Mouse (Mus musculus) urinary bladder, postnatal 25 days (tissue): Measurements from ENCODE around the gene Procr.
A peak's percentile ranks its signal among the peaks of the same experiment; 100 is the strongest.
"Not testable (repeated sequence)": the region's sequence is repeated elsewhere in the genome, so short reads cannot be mapped to it uniquely, and the experiment has no call there.

Experiments
- DNase-seq: peaks from one replicate; pipeline ENCODE4 v3.0.0; 2022; ENCODE audit warnings: low spot score

Procr gene

DNA sequence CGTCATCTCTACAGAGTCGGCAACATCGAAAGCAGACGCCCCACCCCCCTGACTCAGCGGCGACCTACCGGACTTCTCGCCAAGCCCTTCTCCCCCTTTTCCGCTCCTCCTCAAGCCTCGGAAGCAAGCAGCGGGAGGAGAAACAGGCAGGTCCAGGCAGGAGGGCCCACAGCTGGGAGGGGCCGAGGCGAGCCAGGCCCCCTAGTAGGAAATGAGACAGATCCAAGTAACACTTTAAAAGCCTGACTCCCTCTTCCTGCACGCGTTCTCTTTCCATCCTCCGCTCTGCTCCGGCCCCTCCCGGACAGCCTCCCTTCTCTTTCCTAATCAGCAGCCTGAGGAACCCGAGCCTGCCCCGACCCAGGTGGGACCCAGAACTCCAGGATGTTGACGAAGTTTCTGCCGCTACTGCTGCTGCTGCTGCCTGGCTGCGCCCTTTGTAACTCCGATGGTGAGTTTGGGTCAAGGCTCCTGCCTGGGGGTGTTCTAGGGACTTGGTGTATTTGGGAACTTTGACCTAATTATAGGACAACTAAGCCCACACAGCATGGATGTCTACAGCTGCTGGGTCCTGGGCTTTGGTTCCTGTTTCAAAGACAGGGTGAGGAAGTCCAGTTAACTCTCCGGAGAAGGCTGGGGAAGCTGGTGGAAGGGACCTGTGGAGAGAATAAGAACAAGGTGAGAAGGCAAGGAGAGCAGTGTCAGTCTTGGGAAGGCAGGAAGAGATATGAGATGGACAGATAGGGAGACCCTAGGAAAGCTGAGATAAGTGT is at the start of gene Procr:
TSS of gene Procr (plus strand) at position 104 of the 773 bp plus-strand sequence.
- DNase-seq = peak; percentile 27

DNA sequence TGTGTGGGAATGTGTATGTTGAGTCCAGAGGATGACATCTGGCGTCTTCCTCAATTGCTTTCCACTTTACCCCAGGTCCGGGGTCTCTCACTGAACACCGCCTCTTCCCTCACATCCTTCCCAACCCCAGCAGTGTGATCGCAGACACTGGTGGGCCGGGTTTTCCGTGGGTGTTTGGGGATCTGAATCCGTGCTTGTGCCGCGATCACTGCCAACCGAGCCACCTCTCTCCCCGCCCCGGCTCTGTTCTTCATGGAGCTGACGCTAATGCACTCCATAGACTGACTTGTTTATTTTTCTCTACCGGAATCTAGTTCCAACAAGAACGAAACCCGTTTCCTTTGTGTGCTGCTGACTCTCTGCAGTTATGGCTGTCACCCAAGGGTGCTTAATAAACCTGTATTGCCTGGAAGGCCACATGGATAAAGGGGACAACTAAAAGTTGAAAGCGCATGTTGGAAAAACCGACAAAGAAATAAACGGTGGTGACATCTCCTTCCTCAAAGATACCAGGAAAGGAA is 49.5 kb upstream of the Procr start:
- no peak for DNase-seq

DNA sequence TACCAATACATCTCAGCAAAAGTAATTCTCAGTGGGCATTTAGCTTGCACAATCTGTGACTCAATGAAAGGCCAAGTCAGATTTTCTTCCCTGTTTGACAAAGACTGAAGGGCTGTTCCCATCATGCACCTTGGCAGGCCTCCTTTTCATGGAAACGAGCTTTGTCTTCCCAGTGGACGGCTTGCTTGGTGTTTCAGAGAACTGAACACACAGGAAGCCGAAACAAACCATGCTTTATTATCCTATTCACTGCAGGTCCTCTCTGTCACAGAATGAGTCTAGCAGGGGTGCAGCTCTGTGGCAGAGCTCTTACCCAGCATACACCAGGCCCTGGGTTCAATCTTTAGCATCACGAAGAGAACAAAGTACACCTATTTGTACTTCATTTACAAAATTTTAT is 47.3 kb upstream of the Procr start:
- DNase-seq = no peak

DNA sequence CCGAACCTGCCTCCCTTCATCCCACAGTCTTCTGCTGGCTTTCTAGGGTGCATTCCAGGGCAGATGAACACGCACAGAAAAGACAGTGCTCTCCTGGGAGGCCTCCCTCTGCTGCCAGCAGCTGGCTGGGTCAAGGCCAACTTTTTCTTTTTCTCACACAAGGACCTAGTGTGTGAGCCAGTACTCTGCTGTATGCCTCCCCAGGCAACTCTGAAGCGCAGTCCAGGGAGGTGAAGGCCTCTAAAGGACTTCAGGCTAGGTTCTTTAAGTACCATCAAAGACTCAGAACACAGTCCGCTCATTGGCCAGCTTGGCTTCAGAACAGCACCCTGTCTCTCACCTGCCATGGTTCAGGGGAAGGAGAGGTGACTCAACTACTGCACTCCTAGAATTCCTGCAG is 43.7 kb upstream of the Procr start:
- no peak for DNase-seq

DNA sequence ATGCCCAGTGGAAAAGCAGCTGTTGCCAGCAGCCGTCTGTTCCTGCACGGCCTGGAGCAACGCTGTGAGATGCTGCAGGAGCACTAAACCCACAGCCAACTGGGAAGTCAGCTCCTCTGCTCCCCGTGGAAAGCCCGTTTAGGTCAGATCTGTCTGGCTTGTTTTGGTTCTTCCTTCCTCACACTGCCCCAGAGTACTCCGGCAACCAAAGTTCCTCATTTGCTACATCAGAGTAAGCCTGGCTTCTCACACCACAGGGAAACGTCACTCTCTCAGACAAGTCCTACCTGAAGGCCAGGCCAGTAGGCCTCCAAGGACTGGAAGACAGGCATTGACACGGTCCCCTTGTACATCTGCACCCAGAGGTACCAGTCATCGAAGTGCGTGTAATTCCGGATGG is 40.4 kb upstream of the Procr start:
- DNase-seq = no peak

DNA sequence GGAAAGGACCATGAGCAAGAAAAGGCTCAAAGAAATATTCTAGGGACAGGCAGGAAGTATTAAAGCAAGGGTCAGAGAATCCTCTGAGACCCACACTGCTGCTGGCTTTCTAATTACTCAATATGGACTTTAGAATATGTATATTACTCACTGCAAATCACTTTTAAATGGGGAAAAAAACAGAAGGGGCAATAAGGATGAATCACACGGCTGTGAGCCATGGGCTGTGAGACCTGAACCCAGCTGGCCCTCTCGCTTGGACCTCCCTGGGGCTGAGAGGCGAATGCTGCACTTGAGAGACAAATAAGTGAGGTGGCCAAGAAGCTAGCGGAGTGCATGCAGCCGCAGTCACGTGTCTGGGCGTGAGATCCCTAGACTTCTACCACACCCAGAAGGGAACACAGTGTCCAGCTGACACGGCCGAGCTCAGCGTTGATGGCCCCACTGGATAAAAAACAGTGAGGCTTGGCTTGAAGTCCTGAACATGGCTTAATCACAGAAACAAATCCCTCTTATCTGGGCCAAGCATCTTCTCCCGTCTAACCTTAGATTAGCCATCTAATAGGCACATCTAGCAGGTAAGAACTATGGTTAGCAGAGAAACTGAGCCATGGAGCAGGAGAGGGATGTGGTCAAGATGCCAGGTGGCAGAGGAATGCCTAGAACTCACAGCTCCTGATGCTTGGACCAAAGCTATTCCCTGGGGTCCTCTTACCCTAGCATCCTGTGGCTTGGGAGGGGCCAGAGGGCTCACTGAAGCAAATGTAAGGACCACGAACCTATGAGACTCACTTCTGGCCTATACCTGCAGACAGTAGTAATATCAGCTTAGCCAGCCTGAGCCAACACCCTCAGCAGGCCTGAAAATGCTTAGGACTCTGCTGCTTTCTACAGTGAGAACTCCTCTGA is 33.6 kb upstream of the Procr start:
- no peak for DNase-seq

DNA sequence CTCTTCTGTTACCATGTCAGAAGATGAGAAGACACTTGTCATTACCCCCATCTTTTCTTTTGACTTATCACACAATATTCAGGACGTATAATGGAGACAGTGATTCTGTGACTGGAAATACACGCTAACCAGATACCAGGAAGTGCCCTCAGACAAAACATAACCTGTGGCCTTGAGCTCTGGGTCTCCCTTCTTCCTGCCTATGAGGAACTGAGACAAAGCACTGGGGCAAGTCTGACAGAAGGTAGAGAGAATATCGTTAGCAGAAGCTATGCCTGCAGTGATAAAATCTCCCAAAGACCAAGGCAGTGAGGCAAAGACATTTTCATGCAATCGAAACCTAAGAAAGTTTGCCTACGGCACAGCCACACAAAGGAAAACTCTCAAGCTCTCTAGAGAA is 30.3 kb upstream of the Procr start:
- DNase-seq = no peak

DNA sequence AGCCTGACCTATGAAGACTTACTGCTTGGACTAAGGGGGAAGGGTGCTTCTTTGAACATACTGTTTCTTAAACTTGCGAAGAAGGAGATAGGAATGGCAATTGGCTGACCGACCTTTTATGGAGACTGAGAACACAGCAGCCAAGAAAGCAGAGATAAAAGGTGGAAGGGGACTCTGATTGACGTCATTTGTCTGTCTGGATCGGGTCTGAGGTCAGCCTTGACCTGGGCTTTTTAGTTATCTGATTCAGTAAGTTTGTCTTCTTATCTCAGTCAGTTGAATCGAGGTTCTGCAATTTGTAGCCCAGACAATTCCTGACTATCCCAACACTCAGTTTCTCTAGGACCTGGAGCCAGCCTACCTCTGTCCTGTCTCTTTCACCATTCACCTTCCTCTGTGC is 26.9 kb upstream of the Procr start:
- DNase-seq = no peak

DNA sequence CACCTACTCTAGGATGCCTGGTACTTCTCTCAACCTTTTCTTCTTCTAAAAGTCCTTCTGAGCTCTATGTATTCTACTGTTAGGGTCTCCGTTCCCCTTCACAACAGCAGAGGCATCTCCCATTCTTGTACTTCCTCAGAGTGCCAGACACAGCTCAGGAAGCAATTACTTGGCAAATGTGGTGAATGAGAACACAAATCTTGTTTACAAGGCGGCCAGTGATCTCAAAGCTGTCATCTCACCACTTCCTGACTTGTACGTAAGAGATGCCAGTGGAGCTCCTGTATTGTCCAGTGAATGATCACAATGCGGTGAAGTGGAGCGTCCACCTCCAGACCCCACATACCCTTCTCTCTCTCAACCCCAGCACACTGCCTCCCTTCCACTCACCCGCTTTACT is 26.4 kb upstream of the Procr start:
- no peak for DNase-seq

DNA sequence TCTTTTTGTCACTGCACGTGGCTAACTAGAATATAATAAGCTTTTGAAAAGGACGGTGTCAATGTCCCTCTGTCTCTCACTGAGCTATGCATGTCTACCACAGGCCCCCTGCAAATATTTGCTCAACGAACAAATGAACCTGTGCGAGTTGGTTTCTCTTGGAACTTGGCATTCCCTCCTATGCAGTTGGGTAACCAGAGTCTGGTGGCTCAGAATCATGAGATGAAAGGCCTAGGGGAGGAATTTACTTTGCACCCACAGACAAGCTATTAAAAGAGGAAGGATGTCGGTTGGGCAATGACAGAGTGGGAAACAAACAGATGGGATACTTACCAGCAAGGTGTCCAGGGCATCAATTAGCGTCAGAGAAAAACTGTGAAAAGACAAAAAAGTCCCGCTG is 24.6 kb upstream of the Procr start:
- DNase-seq = no peak

DNA sequence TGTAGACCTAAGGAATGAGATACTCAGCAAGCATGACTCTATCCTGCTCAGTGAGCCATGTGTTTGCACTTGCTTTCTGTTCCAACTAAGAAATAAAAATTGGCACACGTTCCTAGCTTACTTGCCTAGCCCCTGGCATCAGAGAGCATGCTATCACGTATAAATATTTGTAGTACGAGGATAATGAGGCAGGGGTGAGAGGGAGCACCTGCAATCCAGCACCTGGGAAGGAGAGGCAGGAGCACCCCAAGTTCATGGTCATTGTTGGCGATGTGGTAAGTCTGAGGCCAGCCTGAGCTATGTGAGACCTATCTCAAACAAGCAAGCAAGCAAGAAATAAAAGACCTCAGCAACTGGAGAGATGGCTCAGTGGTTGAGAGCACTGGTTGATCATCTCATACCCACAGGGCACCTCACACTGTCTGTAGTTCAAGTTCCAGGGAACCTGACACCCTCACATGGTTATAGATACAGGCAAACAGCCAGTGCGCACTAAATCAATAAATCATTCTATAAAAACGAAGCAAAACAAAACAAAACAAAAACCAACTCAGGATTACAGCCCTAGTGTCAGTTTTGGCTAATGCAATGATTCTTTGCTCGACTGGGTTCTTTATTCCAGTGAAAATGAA is 23.0 kb upstream of the Procr start:
- DNase-seq = no peak

DNA sequence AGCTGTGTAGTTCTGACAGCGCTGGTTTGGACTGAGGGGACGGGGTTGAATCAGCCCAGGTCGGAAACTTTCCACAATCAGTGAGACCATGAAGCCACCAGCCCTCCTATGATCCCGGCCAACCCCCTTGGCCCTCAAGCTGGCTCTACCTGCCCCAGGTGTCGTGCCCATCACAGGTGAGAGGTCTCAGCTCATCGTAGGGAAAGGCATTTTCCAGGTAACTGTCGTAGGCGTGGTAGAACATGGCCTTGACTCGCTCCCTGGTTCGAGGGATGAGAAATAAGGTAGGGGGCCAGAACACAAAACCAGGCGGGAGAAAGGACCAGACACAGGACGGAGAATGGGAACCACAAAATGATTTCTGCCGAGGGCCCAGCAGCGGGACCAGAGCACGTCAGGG is 22.2 kb upstream of the Procr start:
- DNase-seq = no peak

DNA sequence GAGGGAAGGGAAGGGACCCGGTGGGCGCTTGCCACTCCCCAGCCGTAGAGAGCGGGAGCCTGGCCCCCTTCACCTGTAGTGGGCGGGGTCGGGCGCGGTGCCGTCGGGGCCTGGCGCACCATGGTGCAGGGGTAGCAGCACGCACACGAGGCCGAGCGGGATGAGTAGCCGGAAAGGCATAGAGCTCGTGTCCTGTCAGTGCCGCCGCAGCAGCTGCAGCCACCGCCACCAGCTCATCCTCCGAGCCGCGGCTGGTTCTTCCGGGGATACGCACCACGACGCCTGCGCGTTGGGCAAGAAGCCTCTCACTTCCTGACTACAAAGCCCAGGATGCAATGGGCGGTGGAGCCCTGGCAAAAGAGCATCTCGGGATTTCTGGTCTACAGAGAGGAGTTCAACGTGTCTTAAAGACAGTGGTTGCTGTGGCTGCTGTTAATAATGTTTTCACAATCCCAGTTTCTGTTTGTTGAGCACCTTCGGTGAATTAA is 21.7 kb upstream of the Procr start, which contains the start of gene Edem2:
TSS of gene Edem2 (minus strand) at position 318 of the 488 bp plus-strand sequence.
- DNase-seq = peak; percentile 88

DNA sequence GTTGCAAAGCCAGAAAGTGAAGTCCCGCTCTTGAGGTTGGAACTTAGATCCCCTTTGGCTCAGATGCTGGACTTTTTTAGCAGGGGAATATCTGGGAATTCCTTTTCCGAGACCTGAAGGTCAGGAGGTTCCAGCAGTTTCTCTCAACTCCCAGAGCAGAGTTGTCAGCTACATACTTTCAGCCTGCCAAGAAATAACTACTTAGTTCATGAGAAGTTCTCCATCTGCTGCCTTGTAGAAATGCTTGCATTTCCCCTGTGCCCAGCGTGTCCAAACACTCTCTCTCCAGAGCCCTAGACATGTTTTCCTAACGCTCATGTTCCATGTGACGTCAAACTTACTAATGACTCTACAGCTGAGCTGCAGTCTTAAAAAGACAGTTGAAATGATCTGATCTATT is 15.8 kb upstream of the Procr start:
- DNase-seq = no peak

DNA sequence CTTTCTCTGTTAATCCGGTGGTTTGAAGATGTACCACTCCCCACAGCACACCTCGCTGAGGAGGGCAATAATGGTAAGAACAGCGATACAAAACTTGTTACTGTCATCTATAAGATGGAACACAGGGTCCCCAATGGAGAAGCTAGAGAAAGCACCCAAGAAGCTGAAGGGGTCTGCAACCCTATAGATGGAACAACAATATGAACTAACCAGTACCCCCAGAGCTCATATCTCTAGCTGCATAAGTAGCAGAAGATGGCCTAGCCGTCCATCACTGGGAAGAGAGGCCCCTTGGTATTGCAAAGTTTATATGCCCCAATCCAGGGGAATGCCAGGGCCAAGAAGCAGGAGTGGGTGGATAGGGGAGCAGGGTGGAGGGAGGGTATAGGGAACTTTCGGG is 15.2 kb upstream of the Procr start, which contains the start of gene Gm17581:
TSS of gene Gm17581 (minus strand) at position 101 of the 400 bp plus-strand sequence.
- DNase-seq = not testable (repeated sequence)

DNA sequence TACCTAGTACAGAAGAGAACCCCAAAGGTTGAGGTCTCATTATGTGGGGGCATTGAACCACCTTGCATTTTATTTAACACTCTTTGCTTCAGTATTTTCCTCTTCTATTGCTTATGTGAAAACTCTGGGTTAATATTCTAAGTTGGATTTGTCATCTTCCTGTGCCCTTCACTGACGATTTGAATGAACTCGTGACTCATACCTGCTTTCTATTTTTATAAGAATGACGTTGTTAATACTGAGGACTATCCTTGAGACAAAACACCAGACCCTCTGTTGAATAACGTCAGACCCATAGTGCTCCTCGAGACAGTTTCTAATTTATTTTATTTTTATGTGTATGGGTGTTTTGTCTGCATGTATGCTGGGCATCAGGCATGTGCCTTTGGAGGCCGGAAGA is 14.0 kb upstream of the Procr start:
- DNase-seq = no peak

DNA sequence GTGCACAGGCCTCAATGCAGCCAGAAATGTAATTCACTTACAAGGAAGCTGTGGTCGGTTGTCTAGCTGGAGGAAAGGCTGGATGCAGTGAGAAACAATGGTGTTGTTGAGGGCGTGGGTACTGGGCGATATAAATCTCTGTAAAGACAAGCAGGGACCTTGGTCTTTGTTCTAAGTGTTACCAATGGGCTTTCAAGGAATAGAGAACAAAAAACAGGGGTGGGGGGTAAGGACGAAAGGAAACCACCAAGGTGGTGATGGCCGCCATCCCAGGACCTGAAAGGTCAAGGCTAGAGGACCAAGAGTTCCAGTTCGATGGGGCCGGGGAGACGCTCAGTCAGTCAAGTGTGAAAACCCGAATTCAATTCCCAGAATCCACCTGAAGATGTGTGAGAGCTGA is 13.1 kb upstream of the Procr start:
- DNase-seq = no peak

DNA sequence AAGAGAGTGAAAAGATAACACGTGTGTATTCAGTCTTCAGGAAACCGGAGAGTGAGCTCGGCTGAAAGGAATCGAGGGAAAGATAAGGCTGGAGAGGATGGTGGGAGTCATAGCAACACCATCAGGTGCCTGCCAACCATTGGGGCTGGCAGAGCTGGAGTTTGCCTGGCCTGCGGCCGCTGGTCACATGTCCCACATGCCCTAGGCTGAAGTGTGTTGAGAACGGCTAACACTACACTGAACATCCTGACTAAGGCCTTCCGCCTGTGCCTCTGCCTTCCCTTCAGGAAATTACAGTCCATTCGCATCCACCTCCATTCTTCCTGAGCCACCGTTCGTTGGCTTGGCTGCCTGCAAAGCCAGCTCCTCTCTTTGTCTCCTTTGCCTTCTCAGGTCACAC is 8.7 kb upstream of the Procr start:
- no peak for DNase-seq

DNA sequence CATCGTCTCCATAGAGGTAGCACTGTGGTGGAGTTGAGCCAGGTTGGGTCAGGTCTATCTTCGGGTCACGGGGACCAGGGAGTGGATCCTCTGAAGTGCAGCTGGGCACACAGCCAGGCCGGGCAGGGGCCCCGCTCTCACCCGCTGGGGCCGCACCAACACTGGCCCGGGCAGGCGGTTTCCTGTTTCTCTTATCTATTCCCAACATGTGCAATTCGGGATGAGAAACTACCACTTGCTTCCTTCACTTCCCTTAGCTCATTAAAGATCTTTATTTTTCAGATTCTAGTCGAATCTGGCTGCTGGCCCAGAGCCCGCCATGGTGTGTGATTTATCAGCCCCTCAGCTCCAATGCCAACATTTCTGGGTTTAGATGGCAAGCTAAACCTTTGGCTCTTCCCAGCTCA is 8.0 kb upstream of the Procr start:
- peak; percentile 11 for DNase-seq

DNA sequence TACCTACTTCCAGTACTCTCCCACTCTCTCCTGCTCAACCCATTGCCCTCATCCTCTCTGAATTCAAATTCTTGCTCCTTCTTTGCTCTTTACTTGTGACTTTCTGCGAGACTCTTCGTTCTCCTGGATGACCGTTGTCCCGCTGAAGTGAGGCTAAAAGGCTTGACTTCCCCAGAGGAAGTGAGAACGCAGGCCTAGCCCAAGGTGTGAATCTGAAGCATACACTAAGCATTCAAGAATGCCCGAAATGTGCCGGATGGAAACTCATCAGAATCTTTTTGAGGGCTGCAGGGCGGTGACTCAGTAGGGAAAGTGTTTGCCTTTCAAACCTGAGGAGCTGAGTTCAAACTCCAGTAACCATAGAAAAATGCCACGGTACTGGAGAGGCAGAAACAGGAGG is 7.6 kb upstream of the Procr start:
- no peak for DNase-seq

DNA sequence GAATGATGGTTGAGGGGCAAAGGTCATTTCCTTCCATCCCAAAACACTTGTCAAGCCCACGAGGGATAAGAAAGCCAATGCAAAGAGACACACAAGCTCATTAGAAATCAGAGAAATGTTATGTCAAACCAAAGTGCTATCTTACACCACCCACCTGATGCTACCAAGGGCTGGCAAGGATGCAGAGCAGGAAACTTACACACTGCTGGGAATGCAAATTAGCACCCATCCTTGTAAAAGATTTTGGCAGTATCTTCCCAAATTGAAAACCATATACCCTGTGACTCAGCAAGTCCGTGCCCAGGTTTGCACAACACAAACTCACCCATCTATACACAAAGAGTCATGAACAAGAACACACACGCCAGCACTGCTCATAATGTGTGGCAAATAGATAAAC is 5.4 kb upstream of the Procr start:
- no peak for DNase-seq

DNA sequence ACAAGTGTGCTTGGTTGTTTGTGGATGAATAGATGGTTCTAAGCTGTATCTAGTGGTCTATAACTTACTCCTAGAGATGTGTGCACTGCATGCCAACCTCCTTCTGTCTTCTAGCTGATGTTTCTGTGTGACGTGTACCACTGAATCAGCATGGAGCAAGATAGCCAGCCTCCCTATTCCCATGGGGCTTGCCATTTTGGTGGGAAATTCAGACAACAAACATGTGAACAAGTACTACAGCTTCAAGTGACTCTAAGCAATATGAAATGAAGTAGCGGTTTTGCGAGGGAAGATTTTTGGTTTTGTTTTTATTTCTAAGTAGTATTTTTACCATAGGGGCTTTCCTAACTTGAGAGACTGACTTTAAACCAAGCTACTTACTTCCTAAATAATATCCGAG is 1.5 kb upstream of the Procr start:
- no peak for DNase-seq
